Mouse (Mus musculus) cortical plate, adult 2 months (tissue): Measurements from ENCODE around the gene Prss41. TPM values are rescaled to one million over a fixed set of nuclear protein-coding genes. Genes with fewer than 3 reads are reported as not detected.

Experiments
- H3K27ac ChIP-seq: fragments of 200-500 bp; 2 replicates; pipeline ENCODE4 v1.5.1; 2012; ENCODE audit warnings: low read length, control low read depth, inconsistent platforms; ENCODE audit not compliant: insufficient read depth
- H3K4me1 ChIP-seq: fragments of 200-500 bp; 2 replicates; pipeline ENCODE4 v1.6.1; 2011; ENCODE audit warnings: low read length; ENCODE audit not compliant: control insufficient read depth, insufficient read depth
- H3K4me3 ChIP-seq: fragments of 200-500 bp; 2 replicates; pipeline ENCODE4 v1.5.1; 2011; ENCODE audit warnings: mild to moderate bottlenecking, low read length, control low read depth; ENCODE audit not compliant: insufficient read depth
- CTCF ChIP-seq: fragments of 200-500 bp; IDR thresholded peaks from 2 replicates; pipeline ENCODE4 v1.5.1; 2011; ENCODE audit warnings: mild to moderate bottlenecking, control low read depth, low read length; ENCODE audit not compliant: insufficient read depth; ENCODE audit errors: extremely low read depth
- POLR2A ChIP-seq: fragments of 200-500 bp; IDR thresholded peaks from 2 replicates; pipeline ENCODE4 v1.6.1; 2011; ENCODE audit warnings: mild to moderate bottlenecking, low read length, control low read depth; ENCODE audit not compliant: insufficient read depth; ENCODE audit errors: extremely low read depth
- polyA plus RNA-seq: library from polyadenylated mRNA; depleted of rRNA; stranded (reverse); fragments of >200 nt; gene quantifications from 2 replicates; pipeline ENCODE4 v1.2.3, GENCODE M21; 2012; rRNA removed

Gene Prss41
- polyA plus RNA-seq, 1 experiment = 0.29 TPM

- Histone ChIP-seq H3K4me1 (0 out of 2 replicates have a peak, but pooled peaks cover 1% of the 10 kb centered on the region), H3K27ac (peak overlapping the region; percentile 91; the same call in 1 of the 2 replicates), H3K4me3 (peak overlapping the region; percentile 39)
- TF ChIP-seq POLR2A (no peak), CTCF (no peak)
Measured at GRCm38 (mm10) chr17:23789749-23790268, 54.2 kb downstream of the Prss41 start.

GRCm38 (mm10) chr17:23788973-23789372, 55.0 kb downstream of the Prss41 start:
- no peak overlapping the region for H3K27ac ChIP-seq
- H3K4me3 ChIP-seq = no peak overlapping the region
- no peak for TF ChIP-seq POLR2A
- TF ChIP-seq CTCF = no peak
- H3K4me1 ChIP-seq = 0 out of 2 replicates have a peak, but pooled peaks cover 1% of the 10 kb centered on the region

Other genes starting within 250 kb of the Prss41 start
- 27.2 and 28.5 TPM in 2 replicates for gene Zfp13, start 244.7 kb downstream of the Prss41 start, polyA plus RNA-seq
- gene Zscan10, start 243.3 kb downstream of the Prss41 start, polyA plus RNA-seq = 0.13 TPM in 1 of 2 replicates, not detected in the other
- 0.23 and 0.28 TPM in 2 replicates for gene Mmp25, start 198.9 kb downstream of the Prss41 start, polyA plus RNA-seq
- 0.10 TPM in 1 of 2 replicates, not detected in the other for gene Bicdl2, start 183.7 kb downstream of the Prss41 start, polyA plus RNA-seq
- 137 and 139 TPM in 2 replicates for gene Hcfc1r1, start 170.6 kb downstream of the Prss41 start, polyA plus RNA-seq
- 8.5 and 8.8 TPM in 2 replicates for gene Thoc6, start 170.3 kb downstream of the Prss41 start, polyA plus RNA-seq
- 2.7 and 4.2 TPM in 2 replicates for gene Tnfrsf12a, start 166.7 kb downstream of the Prss41 start, polyA plus RNA-seq
- gene Cldn6, start 164.9 kb downstream of the Prss41 start, polyA plus RNA-seq = 0.09 TPM in 1 of 2 replicates, not detected in the other
- 0.13 and 0.21 TPM in 2 replicates for gene Cldn9, start 160.1 kb downstream of the Prss41 start, polyA plus RNA-seq
- gene 1520401A03Rik, start 121.4 kb downstream of the Prss41 start, polyA plus RNA-seq = 0.21 TPM in 2 replicates
- gene Pkmyt1, start 117.8 kb downstream of the Prss41 start, polyA plus RNA-seq = 10.3 and 10.6 TPM in 2 replicates
- gene Paqr4, start 103.3 kb downstream of the Prss41 start, polyA plus RNA-seq = 61.8 and 65.7 TPM in 2 replicates
- gene Kremen2, start 98.3 kb downstream of the Prss41 start, polyA plus RNA-seq = 0.85 and 0.96 TPM in 2 replicates
- 257 and 259 TPM in 2 replicates for gene Flywch1, start 72.6 kb downstream of the Prss41 start, polyA plus RNA-seq
- gene Flywch2, start 58.1 kb downstream of the Prss41 start, polyA plus RNA-seq = 27.2 and 28.8 TPM in 2 replicates
- 640 and 696 TPM in 2 replicates for gene Srrm2, start 53.6 kb downstream of the Prss41 start, polyA plus RNA-seq
- gene Elob, start 15.0 kb downstream of the Prss41 start, polyA plus RNA-seq = 547 and 628 TPM in 2 replicates
- not detected in 2 replicates for gene Prss33, start 8.1 kb downstream of the Prss41 start, polyA plus RNA-seq
- not detected in 2 replicates for gene Prss32, start 317 bp downstream of the Prss41 start, polyA plus RNA-seq
- not detected in 2 replicates for gene Prss21, start 23.9 kb upstream of the Prss41 start, polyA plus RNA-seq
- gene Dcpp1, start 36.7 kb upstream of the Prss41 start, polyA plus RNA-seq = not detected in 2 replicates
- gene Dcpp2, start 36.7 kb upstream of the Prss41 start, polyA plus RNA-seq = not detected in 2 replicates
- not detected in 2 replicates for gene Dcpp3, start 73.3 kb upstream of the Prss41 start, polyA plus RNA-seq
- gene Sbp, start 97.5 kb upstream of the Prss41 start, polyA plus RNA-seq = not detected in 2 replicates
- not detected in 2 replicates for gene Sbpl, start 111.1 kb upstream of the Prss41 start, polyA plus RNA-seq
- gene Prss30, start 136.4 kb upstream of the Prss41 start, polyA plus RNA-seq = 0.46 and 0.47 TPM in 2 replicates
- gene Prss22, start 153.9 kb upstream of the Prss41 start, polyA plus RNA-seq = 1.6 and 1.7 TPM in 2 replicates
- gene Prss27, start 194.0 kb upstream of the Prss41 start, polyA plus RNA-seq = 0.08 TPM in 1 of 2 replicates, not detected in the other
- 23.5 and 25.1 TPM in 2 replicates for gene Kctd5, start 229.3 kb upstream of the Prss41 start, polyA plus RNA-seq